Mouse (Mus musculus) lung, postnatal 0 days (tissue): ENCODE measurements around the gene Dapp1.
A peak's percentile ranks its signal among the peaks of the same experiment; 100 is the strongest.

Source experiments
- CTCF ChIP-seq: IDR thresholded peaks from 2 replicates; pipeline ENCODE4 v1.5.1; 2016; ENCODE audit warnings: antibody characterized with exemption, mild to moderate bottlenecking
- EP300 ChIP-seq: IDR thresholded peaks from 2 replicates; pipeline ENCODE4 v1.6.1; 2016; ENCODE audit warnings: antibody characterized with exemption, mild to moderate bottlenecking, control low read depth

- TF ChIP-seq CTCF (peak; percentile 61), EP300 (no peak)
Observed at GRCm38 (mm10) chr3:137938608-137939007, 42.7 kb downstream of the Dapp1 start.
